Mouse (Mus musculus): ENCODE data around the gene Ranbp17.

DNA sequence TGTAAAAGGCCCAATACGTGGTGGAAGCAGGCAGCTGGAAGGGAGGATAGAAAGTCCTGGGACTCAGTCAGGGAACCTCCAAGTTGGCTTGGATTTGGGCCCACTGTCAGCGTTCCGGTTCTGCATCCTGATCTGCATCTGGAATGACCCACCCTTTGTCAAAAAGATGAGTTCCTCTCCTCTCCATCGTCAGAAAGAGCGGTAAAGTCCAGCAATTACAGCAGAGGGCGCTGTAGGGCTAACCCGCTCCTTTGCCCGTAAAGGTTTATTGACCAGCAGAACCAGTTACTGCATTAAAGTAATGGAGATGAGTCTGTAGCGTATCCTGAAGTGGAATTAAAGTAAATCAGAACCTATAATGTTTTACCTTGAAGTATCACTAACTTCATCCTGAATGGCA lies 343.1 kb downstream of the Ranbp17 start:
- no peak for TF ChIP-seq CTCF (IDR thresholded peaks at IDR 0.05; ENCODE audit: insufficient read depth, low read depth, low read length)
- TF ChIP-seq POLR2A (IDR thresholded peaks at IDR 0.05; ENCODE audit: insufficient read depth, low read depth, low read length), result no peak
